23 mouse cellular contexts compared by ENCODE assay signal in the genomic region with DNA sequence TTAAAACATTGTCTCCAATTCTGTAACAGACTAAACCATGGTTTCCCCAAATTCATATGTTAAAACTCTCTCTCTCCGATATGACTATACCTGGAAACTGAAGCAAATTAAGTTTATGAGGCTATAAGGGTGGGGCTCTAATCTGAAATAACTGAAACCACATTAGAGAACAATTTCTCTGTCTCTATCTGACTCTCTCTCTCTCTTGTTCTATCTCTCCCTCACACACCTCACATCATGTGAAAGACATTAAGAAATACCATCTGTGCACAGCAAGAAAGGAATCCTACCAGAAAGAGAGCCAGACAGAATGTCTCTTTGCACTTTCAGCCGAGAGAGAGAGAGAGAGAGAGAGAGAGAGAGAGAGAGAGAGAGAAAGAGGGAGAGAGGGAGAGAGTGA.
"Had no signal": no experiment of that assay in that cellular context is flagged by ENCODE, and none has a peak within 500 bp of the region (broad histone marks: within the 10 kb centered on the region; RNA-seq: fewer than 3 reads in every experiment).

No protein-coding gene starts in this region.

- ATAC-seq: hindbrain, embryonic 16.5 days; inflammation-experienced regulatory T-cells, adult 6 months; intestine, embryonic 15.5 days; intestine, postnatal 0 days had no signal

- H3K4me2 ChIP-seq: heart, embryonic 12.5 days; hindbrain, embryonic 12.5 days; hindbrain, embryonic 14.5 days; intestine, embryonic 15.5 days; liver, embryonic 11.5 days; liver, embryonic 13.5 days had no signal

- H3K9me3 ChIP-seq: heart, embryonic 12.5 days; hindbrain, embryonic 10.5 days; hindbrain, embryonic 12.5 days; intestine, embryonic 15.5 days; liver, embryonic 13.5 days had no signal

- H3K4me1 ChIP-seq: heart, embryonic 12.5 days; hindbrain, embryonic 10.5 days; hindbrain, embryonic 12.5 days; intestine, embryonic 15.5 days; liver, embryonic 13.5 days had no signal

- H3K9ac ChIP-seq: heart, embryonic 12.5 days; hindbrain, embryonic 12.5 days; hindbrain, embryonic 14.5 days; intestine, embryonic 15.5 days; liver, embryonic 13.5 days had no signal

- DNase-seq: gastrocnemius, postnatal 14 days; gastrocnemius, postnatal 36 days; heart, adult 2 months; heart, postnatal 10 days; heart, postnatal 4 days; kidney, adult 18-20 months; kidney, adult 8-10 months; kidney, postnatal 10 days; kidney, postnatal 25 days; kidney, postnatal 4 days; liver; liver, embryonic 13.5 days had no signal

- H3K4me3 ChIP-seq: heart, adult 2 months; heart, embryonic 12.5 days; hindbrain, embryonic 10.5 days; hindbrain, embryonic 12.5 days; intestine, embryonic 15.5 days; layer of hippocampus, adult 2 months; left cerebral cortex, adult 2 months; liver, embryonic 13.5 days had no signal

- H3K36me3 ChIP-seq: heart, embryonic 12.5 days; hindbrain, embryonic 10.5 days; hindbrain, embryonic 12.5 days; intestine, embryonic 15.5 days; liver, embryonic 13.5 days had no signal

- H3K27ac ChIP-seq: heart, adult 2 months; hindbrain, embryonic 10.5 days; hindbrain, embryonic 12.5 days; hindbrain, embryonic 14.5 days; intestine, embryonic 15.5 days; layer of hippocampus, adult 2 months; left cerebral cortex, adult 2 months; liver, embryonic 13.5 days had no signal

- H3K27me3 ChIP-seq: heart, embryonic 12.5 days; hindbrain, embryonic 12.5 days; intestine, embryonic 15.5 days; liver, embryonic 13.5 days had no signal
